Mouse (Mus musculus): ENCODE data around the gene Gm45753. TPM values are rescaled to one million over a fixed set of nuclear protein-coding genes. Genes with fewer than 3 reads are reported as not detected.

Gm45753 gene
- polyA plus RNA-seq, 1 experiment from 2014 or later: not detected

- Histone ChIP-seq H3K36me3 (ENCODE audit: control insufficient read depth, insufficient read depth, low read length) (no peaks in the 10 kb centered on the region), H3K9me3 (ENCODE audit: control insufficient read depth, low read length) (no peaks in the 10 kb centered on the region), H3K4me2 (ENCODE audit: low read length) (no peak overlapping the region), H3K4me1 (ENCODE audit: control insufficient read depth, insufficient read depth, low read length) (no peaks in the 10 kb centered on the region), H3K4me3 (replicated peaks; ENCODE audit: low read depth, low read length) (no peak overlapping the region), H3K9ac (replicated peaks; ENCODE audit: low read length) (no peak overlapping the region), H3K27ac (replicated peaks; ENCODE audit: low read depth, low read length) (no peak overlapping the region), H3K27me3 (ENCODE audit: control insufficient read depth, insufficient read depth, low read length) (no peaks in the 10 kb centered on the region)
- ATAC-seq (ENCODE audit: low FRiP score, low TSS enrichment) (no peak), DNase-seq (no peak)
- 92% methylated on average over 6 of the region's 6 CpGs for WGBS
Measured at GRCm38 (mm10) chr8:45295276-45295675, 13.0 kb downstream of the Gm45753 start.

DNA sequence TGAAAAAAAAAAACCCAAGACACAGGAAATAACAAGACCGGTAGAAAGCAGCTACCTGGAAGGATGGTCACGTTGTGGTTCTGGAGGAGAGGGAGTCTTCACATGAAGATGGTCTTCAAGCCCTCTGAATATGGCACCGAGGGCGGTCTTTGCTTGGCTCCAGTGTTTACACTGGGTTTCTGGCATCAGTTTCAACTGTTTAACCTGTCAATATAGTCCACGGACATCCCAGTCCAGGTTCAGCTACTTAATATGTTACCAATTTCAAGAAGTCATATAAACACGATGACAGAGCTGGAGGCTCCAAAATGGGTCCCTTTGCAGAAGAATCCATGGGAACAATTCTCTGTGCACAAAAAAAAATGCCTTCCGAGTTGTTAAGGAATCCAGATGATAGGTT, 13.6 kb downstream of the Gm45753 start, which contains the start of gene Klkb1:
Gene Klkb1 (minus strand): TSS at position 173 of the 400 bp plus-strand sequence.
- no peak within 1 kb of the TSS for H3K9ac ChIP-seq (replicated peaks; ENCODE audit: low read length)
- H3K9me3 ChIP-seq (ENCODE audit: control insufficient read depth, low read length): no peaks in the 10 kb centered on the region
- ATAC-seq (ENCODE audit: low FRiP score, low TSS enrichment): no peak
- no peak within 1 kb of the TSS for H3K27ac ChIP-seq (replicated peaks; ENCODE audit: low read depth, low read length)
- no peaks in the 10 kb centered on the region for H3K27me3 ChIP-seq (ENCODE audit: control insufficient read depth, insufficient read depth, low read length)
- no peaks in the 10 kb centered on the region for H3K4me1 ChIP-seq (ENCODE audit: control insufficient read depth, insufficient read depth, low read length)
- WGBS: 92% methylated on average over 7 of the region's 7 CpGs
- DNase-seq: no peak
- H3K4me2 ChIP-seq (ENCODE audit: low read length): no peak within 1 kb of the TSS
- no peak within 1 kb of the TSS for H3K4me3 ChIP-seq (replicated peaks; ENCODE audit: low read depth, low read length)
- H3K36me3 ChIP-seq (ENCODE audit: control insufficient read depth, insufficient read depth, low read length): no peaks in the 10 kb centered on the region

GRCm38 (mm10) chr8:45291790-45292189, 16.5 kb downstream of the Gm45753 start:
- Histone ChIP-seq H3K4me3 (replicated peaks; ENCODE audit: low read depth, low read length) (no peak overlapping the region), H3K9me3 (ENCODE audit: control insufficient read depth, low read length) (no peaks in the 10 kb centered on the region), H3K9ac (replicated peaks; ENCODE audit: low read length) (no peak overlapping the region), H3K4me2 (ENCODE audit: low read length) (no peak overlapping the region), H3K4me1 (ENCODE audit: control insufficient read depth, insufficient read depth, low read length) (no peaks in the 10 kb centered on the region), H3K27ac (replicated peaks; ENCODE audit: low read depth, low read length) (no peak overlapping the region), H3K36me3 (ENCODE audit: control insufficient read depth, insufficient read depth, low read length) (no peaks in the 10 kb centered on the region), H3K27me3 (ENCODE audit: control insufficient read depth, insufficient read depth, low read length) (no peaks in the 10 kb centered on the region)
- WGBS: 80% methylated on average over 2 of the region's 2 CpGs
- DNase-seq (no peak), ATAC-seq (ENCODE audit: low FRiP score, low TSS enrichment) (no peak)

GRCm38 (mm10) chr8:45281630-45282029, 26.6 kb downstream of the Gm45753 start:
- no peaks in the 10 kb centered on the region for H3K27me3 ChIP-seq (ENCODE audit: control insufficient read depth, insufficient read depth, low read length)
- H3K36me3 ChIP-seq (ENCODE audit: control insufficient read depth, insufficient read depth, low read length): no peaks in the 10 kb centered on the region
- WGBS: 86% methylated on average over 8 of the region's 8 CpGs
- DNase-seq (no peak), ATAC-seq (ENCODE audit: low FRiP score, low TSS enrichment) (no peak)
- no peaks in the 10 kb centered on the region for H3K4me1 ChIP-seq (ENCODE audit: control insufficient read depth, insufficient read depth, low read length)
- H3K4me2 ChIP-seq (ENCODE audit: low read length): no peak overlapping the region
- H3K27ac ChIP-seq (replicated peaks; ENCODE audit: low read depth, low read length): no peak overlapping the region
- H3K4me3 ChIP-seq (replicated peaks; ENCODE audit: low read depth, low read length): no peak overlapping the region
- H3K9me3 ChIP-seq (ENCODE audit: control insufficient read depth, low read length): no peaks in the 10 kb centered on the region
- no peak overlapping the region for H3K9ac ChIP-seq (replicated peaks; ENCODE audit: low read length)

GRCm38 (mm10) chr8:45277453-45277852, 30.8 kb downstream of the Gm45753 start:
- Histone ChIP-seq H3K4me3 (replicated peaks; ENCODE audit: low read depth, low read length) (no peak overlapping the region), H3K9me3 (ENCODE audit: control insufficient read depth, low read length) (no peaks in the 10 kb centered on the region), H3K4me1 (ENCODE audit: control insufficient read depth, insufficient read depth, low read length) (no peaks in the 10 kb centered on the region), H3K9ac (replicated peaks; ENCODE audit: low read length) (no peak overlapping the region), H3K27ac (replicated peaks; ENCODE audit: low read depth, low read length) (no peak overlapping the region), H3K4me2 (ENCODE audit: low read length) (no peak overlapping the region), H3K36me3 (ENCODE audit: control insufficient read depth, insufficient read depth, low read length) (no peaks in the 10 kb centered on the region), H3K27me3 (ENCODE audit: control insufficient read depth, insufficient read depth, low read length) (no peaks in the 10 kb centered on the region)
- 86% methylated on average over 3 of the region's 3 CpGs for WGBS
- DNase-seq: no peak
- no peak for ATAC-seq (ENCODE audit: low FRiP score, low TSS enrichment)

DNA sequence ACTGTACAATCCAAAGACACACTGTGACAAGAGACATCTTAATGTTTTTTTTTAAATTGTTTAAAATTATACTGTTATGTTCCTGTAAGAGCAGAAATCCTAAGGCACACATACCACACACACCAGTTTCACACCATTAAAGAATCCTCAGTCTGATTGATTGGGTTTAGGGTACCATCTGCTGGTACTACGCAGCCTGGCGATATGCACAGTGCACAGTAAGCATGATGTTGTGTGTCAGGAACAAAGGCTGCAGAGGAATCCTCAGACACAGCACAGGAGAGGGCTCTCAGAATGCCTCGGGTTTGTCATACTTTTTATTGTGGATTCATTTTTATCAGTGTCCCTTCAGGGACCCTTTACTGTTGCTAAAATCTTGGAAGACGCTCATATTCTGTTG, 33.9 kb downstream of the Gm45753 start:
- no peak for DNase-seq
- 81% methylated on average over 4 of the region's 4 CpGs for WGBS
- ATAC-seq (ENCODE audit: low FRiP score, low TSS enrichment): no peak

DNA sequence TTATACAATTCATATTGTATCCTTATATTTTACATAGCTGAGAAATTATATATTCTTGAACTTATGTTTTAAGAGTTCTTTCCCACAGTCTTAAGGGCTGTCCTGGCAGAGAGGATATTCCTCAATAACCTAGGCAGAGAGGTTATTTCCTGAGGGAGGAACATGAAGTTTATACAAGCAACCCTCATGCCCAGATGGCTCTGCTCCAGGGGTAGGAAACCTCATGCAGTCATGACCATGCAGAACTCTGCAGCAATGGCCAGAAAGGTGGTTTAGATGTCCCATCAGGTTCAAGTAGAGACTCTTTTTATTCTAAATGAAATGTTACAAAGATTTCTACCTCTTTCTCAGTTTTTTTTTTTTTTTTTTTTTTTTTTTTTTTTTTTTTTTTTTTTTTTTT, 39.2 kb downstream of the Gm45753 start:
- Histone ChIP-seq H3K36me3 (ENCODE audit: control insufficient read depth, insufficient read depth, low read length) (no peaks in the 10 kb centered on the region), H3K4me2 (ENCODE audit: low read length) (no peak overlapping the region), H3K9ac (replicated peaks; ENCODE audit: low read length) (no peak overlapping the region), H3K4me1 (ENCODE audit: control insufficient read depth, insufficient read depth, low read length) (no peaks in the 10 kb centered on the region), H3K27ac (replicated peaks; ENCODE audit: low read depth, low read length) (no peak overlapping the region), H3K27me3 (ENCODE audit: control insufficient read depth, insufficient read depth, low read length) (no peaks in the 10 kb centered on the region), H3K9me3 (ENCODE audit: control insufficient read depth, low read length) (peaks cover 3% of the 10 kb centered on the region; the same call in 1 of the 2 replicates), H3K4me3 (replicated peaks; ENCODE audit: low read depth, low read length) (no peak overlapping the region)
- ATAC-seq (ENCODE audit: low FRiP score, low TSS enrichment): no peak
- no peak for DNase-seq

More for the DNA sequence above, 33.9 kb downstream of the Gm45753 start:
- Histone ChIP-seq H3K9me3 (ENCODE audit: control insufficient read depth, low read length) (no peaks in the 10 kb centered on the region), H3K4me3 (replicated peaks; ENCODE audit: low read depth, low read length) (no peak overlapping the region), H3K9ac (replicated peaks; ENCODE audit: low read length) (no peak overlapping the region), H3K27ac (replicated peaks; ENCODE audit: low read depth, low read length) (no peak overlapping the region), H3K36me3 (ENCODE audit: control insufficient read depth, insufficient read depth, low read length) (no peaks in the 10 kb centered on the region), H3K27me3 (ENCODE audit: control insufficient read depth, insufficient read depth, low read length) (no peaks in the 10 kb centered on the region), H3K4me2 (ENCODE audit: low read length) (no peak overlapping the region), H3K4me1 (ENCODE audit: control insufficient read depth, insufficient read depth, low read length) (no peaks in the 10 kb centered on the region)

DNA sequence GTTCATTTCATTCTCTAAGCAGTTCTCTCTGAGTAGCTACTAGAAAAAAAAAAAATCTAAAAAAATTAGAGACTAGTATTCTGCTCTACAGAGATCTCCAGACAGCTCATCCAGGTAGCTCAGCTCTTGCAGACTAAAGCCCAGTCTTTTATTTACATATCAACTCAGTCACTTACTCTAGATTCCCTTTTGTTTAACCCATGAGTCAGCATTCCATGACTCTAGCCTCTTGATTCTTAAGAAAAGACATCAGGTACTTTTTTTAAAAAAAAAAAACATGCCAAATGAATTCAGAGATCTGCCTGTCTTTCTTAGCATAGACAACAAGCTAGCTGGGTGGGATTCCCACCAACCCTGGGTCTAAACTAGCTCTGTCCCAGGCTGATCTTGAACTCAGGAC, 39.8 kb downstream of the Gm45753 start:
- DNase-seq (no peak), ATAC-seq (ENCODE audit: low FRiP score, low TSS enrichment) (no peak)
- Histone ChIP-seq H3K4me1 (ENCODE audit: control insufficient read depth, insufficient read depth, low read length) (no peaks in the 10 kb centered on the region), H3K9ac (replicated peaks; ENCODE audit: low read length) (no peak overlapping the region), H3K27me3 (ENCODE audit: control insufficient read depth, insufficient read depth, low read length) (no peaks in the 10 kb centered on the region), H3K4me3 (replicated peaks; ENCODE audit: low read depth, low read length) (no peak overlapping the region), H3K27ac (replicated peaks; ENCODE audit: low read depth, low read length) (no peak overlapping the region), H3K9me3 (ENCODE audit: control insufficient read depth, low read length) (peaks cover 3% of the 10 kb centered on the region; the same call in 1 of the 2 replicates), H3K36me3 (ENCODE audit: control insufficient read depth, insufficient read depth, low read length) (no peaks in the 10 kb centered on the region), H3K4me2 (ENCODE audit: low read length) (no peak overlapping the region)

DNA sequence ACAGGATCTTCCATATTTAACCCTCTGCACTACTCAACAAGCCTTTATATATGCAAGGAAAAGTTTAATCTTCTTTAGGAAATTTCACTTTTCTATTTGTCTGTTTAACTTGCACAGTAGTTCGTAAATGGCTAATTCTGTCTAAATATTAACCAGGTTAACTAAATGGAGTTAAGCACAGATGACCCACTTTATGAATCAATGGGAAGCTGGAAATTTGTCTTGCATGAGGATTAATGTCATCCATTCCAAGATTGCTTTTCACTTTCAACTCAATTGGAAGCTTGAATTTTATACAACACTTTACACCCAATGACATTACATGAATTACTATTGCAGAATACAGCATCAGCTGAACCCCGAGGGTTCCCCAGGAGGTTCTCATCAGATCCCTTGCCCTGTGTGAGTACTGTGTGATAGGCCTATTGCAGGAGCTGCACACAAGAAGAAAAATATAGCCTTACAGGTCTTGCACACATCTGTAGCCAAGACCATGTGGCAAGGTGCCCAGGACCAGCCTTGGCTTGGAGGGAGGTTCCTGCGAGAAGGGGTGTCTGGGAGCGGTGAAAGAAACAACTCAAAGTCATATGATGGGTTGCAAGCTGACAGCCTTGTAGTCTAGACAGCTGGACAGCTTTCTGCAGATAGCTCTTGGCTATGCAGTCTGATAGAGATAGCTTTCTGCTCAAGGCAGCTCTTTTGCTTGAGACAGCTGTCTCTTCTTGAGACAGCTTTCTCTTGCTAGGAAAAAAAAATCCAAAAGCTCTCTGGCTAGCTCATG, 40.5 kb downstream of the Gm45753 start:
- Histone ChIP-seq H3K27me3 (ENCODE audit: control insufficient read depth, insufficient read depth, low read length) (no peaks in the 10 kb centered on the region), H3K36me3 (ENCODE audit: control insufficient read depth, insufficient read depth, low read length) (no peaks in the 10 kb centered on the region), H3K9ac (replicated peaks; ENCODE audit: low read length) (no peak overlapping the region), H3K4me2 (ENCODE audit: low read length) (no peak overlapping the region), H3K9me3 (ENCODE audit: control insufficient read depth, low read length) (peaks cover 3% of the 10 kb centered on the region; the same call in 1 of the 2 replicates), H3K4me3 (replicated peaks; ENCODE audit: low read depth, low read length) (no peak overlapping the region), H3K27ac (replicated peaks; ENCODE audit: low read depth, low read length) (no peak overlapping the region), H3K4me1 (ENCODE audit: control insufficient read depth, insufficient read depth, low read length) (no peaks in the 10 kb centered on the region)
- DNase-seq (no peak), ATAC-seq (ENCODE audit: low FRiP score, low TSS enrichment) (no peak)
- 92% methylated on average over 4 of the region's 4 CpGs for WGBS

All from midbrain, embryonic 14.5 days (tissue).